8 mouse cellular contexts compared by ENCODE assay signal in the genomic region with DNA sequence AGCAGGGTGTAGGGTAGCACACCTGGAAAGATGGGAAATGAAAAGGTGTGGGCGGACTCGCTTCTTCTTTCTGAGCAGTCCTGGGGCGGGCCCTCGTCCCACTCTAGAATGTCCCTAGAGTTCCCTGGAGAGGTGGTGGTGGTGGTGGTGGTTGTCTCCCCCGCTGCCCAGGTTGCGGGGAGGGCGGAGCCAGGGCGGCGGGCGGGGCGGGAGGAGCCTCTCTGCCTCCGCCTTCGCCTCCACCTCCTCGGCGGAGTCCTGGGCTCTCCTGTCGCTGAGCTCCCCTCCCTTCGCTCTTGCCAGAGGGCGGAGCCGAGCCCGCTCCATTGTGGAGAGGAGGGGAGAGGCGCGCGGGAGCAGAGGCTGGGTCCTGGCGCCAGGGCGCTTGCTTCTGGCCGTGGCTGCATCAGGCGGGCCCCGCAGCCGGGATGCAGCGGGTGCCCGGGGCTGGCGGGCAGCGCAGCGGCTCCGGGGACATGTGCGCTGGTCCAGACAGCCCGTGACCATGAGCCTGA. TPM values are rescaled to one million over a fixed set of nuclear protein-coding genes. Genes with fewer than 3 reads are reported as not detected.
DNase-seq lines count a peak whose midpoint lies in the region; ATAC-seq and TF ChIP-seq lines count a peak whose summit lies in the region.

No protein-coding gene starts in this region.

- no peaks in the 10 kb centered on the region for H3K9me3 ChIP-seq in embryonic facial prominence, embryonic 14.5 days (ENCODE audit: control insufficient read depth, low read length)
- H3K9me3 ChIP-seq in kidney, embryonic 16.5 days (ENCODE audit: low read length), result no peaks in the 10 kb centered on the region
- H3K9me3 ChIP-seq in liver, embryonic 12.5 days (replicated peaks), result no peaks in the 10 kb centered on the region
- no peaks in the 10 kb centered on the region for H3K9me3 ChIP-seq in stomach, embryonic 16.5 days (replicated peaks; ENCODE audit: control insufficient read depth, low read length)

- H3K4me3 ChIP-seq in bone marrow, adult 2 months (replicated peaks; ENCODE audit: control insufficient read depth, low read depth, low read length), result peak overlapping the region; percentile 44
- H3K4me3 ChIP-seq in embryonic facial prominence, embryonic 14.5 days (ENCODE audit: low read depth, low read length), result peak overlapping the region; percentile 55
- peak overlapping the region; percentile 73 for H3K4me3 ChIP-seq in kidney, embryonic 16.5 days (ENCODE audit: low read length)
- H3K4me3 ChIP-seq in liver, embryonic 12.5 days, result peak overlapping the region; percentile 64
- H3K4me3 ChIP-seq in stomach, embryonic 16.5 days (replicated peaks; ENCODE audit: low read length), result peak overlapping the region; percentile 74

- 5% methylated on average over 37 of the region's 37 CpGs for WGBS in bone marrow, adult 2 months
- WGBS in embryonic facial prominence, embryonic 14.5 days, result 1% methylated on average over 11 of the region's 37 CpGs
- WGBS in kidney, embryonic 16.5 days, result 0% methylated on average over 32 of the region's 37 CpGs
- 3% methylated on average over 36 of the region's 37 CpGs for WGBS in liver, embryonic 12.5 days (ENCODE audit: insufficient replicate concordance)
- 2% methylated on average over 30 of the region's 37 CpGs for WGBS in stomach, embryonic 16.5 days

- H3K36me3 ChIP-seq in embryonic facial prominence, embryonic 14.5 days (ENCODE audit: control insufficient read depth, insufficient read depth, low read length), result peaks cover 40% of the 10 kb centered on the region
- peaks cover 33% of the 10 kb centered on the region for H3K36me3 ChIP-seq in kidney, embryonic 16.5 days (ENCODE audit: insufficient read depth, low read length)
- peaks cover 49% of the 10 kb centered on the region for H3K36me3 ChIP-seq in liver, embryonic 12.5 days
- H3K36me3 ChIP-seq in stomach, embryonic 16.5 days (ENCODE audit: control insufficient read depth, insufficient read depth, low read length), result peaks cover 15% of the 10 kb centered on the region

- no peak overlapping the region; the same call in 1 of the 2 replicates for H3K27ac ChIP-seq in bone marrow, adult 2 months (ENCODE audit: control insufficient read depth, insufficient read depth, low read depth, low read length, poor library complexity)
- H3K27ac ChIP-seq in embryonic facial prominence, embryonic 14.5 days (replicated peaks; ENCODE audit: low read depth, low read length), result peak overlapping the region; percentile 62
- peak overlapping the region; percentile 71 for H3K27ac ChIP-seq in kidney, embryonic 16.5 days (ENCODE audit: low read length)
- H3K27ac ChIP-seq in liver, embryonic 12.5 days, result peak overlapping the region; percentile 66
- peak overlapping the region; percentile 84 for H3K27ac ChIP-seq in stomach, embryonic 16.5 days (ENCODE audit: low read length)

- DNase-seq in 3T3-L1 (ENCODE audit: low read depth, low spot score), result peak; percentile 86
- DNase-seq in embryonic facial prominence, embryonic 14.5 days (ENCODE audit: low spot score), result peak; percentile 96
- peak; percentile 86 to 88 for DNase-seq in heart, adult 9 months (ENCODE audit: low spot score in 2 of 2)
- DNase-seq in neural tube, embryonic 10.5 days (ENCODE audit: extremely low spot score, low spot score), result peak; percentile 86

- H3K27me3 ChIP-seq in embryonic facial prominence, embryonic 14.5 days (replicated peaks; ENCODE audit: control insufficient read depth, insufficient read depth, low read length), result no peaks in the 10 kb centered on the region
- no peaks in the 10 kb centered on the region for H3K27me3 ChIP-seq in kidney, embryonic 16.5 days (ENCODE audit: insufficient read depth, low read length)
- H3K27me3 ChIP-seq in liver, embryonic 12.5 days (replicated peaks), result no peaks in the 10 kb centered on the region
- H3K27me3 ChIP-seq in stomach, embryonic 16.5 days (ENCODE audit: control insufficient read depth, insufficient read depth, low read length), result no peaks in the 10 kb centered on the region

- H3K9ac ChIP-seq in embryonic facial prominence, embryonic 14.5 days (ENCODE audit: low read depth, low read length), result peak overlapping the region; percentile 73
- H3K9ac ChIP-seq in kidney, embryonic 16.5 days (replicated peaks; ENCODE audit: low read length), result peak overlapping the region; percentile 82
- H3K9ac ChIP-seq in liver, embryonic 12.5 days, result peak overlapping the region; percentile 77
- peak overlapping the region; percentile 88 for H3K9ac ChIP-seq in stomach, embryonic 16.5 days (ENCODE audit: low read length)

- peaks cover 6% of the 10 kb centered on the region; the same call in 1 of the 2 replicates for H3K4me1 ChIP-seq in bone marrow, adult 2 months (ENCODE audit: control insufficient read depth, insufficient read depth, low read length)
- peaks cover 23% of the 10 kb centered on the region for H3K4me1 ChIP-seq in embryonic facial prominence, embryonic 14.5 days (ENCODE audit: control insufficient read depth, insufficient read depth, low read length)
- H3K4me1 ChIP-seq in kidney, embryonic 16.5 days (ENCODE audit: insufficient read depth, low read length), result peaks cover 41% of the 10 kb centered on the region
- H3K4me1 ChIP-seq in liver, embryonic 12.5 days, result peaks cover 50% of the 10 kb centered on the region
- peaks cover 30% of the 10 kb centered on the region for H3K4me1 ChIP-seq in stomach, embryonic 16.5 days (ENCODE audit: control insufficient read depth, insufficient read depth, low read length)

- peak overlapping the region; percentile 71 for H3K4me2 ChIP-seq in embryonic facial prominence, embryonic 14.5 days (ENCODE audit: low read depth, low read length)
- peak overlapping the region; percentile 92 for H3K4me2 ChIP-seq in kidney, embryonic 16.5 days (replicated peaks; ENCODE audit: low read depth, low read length)
- peak overlapping the region; percentile 97 for H3K4me2 ChIP-seq in liver, embryonic 12.5 days
- H3K4me2 ChIP-seq in stomach, embryonic 16.5 days (ENCODE audit: low read depth, low read length), result peak overlapping the region; percentile 99

- ATAC-seq in embryonic facial prominence, embryonic 14.5 days (ENCODE audit: low read depth), result peak; percentile 66
- peak; percentile 62 for ATAC-seq in kidney, embryonic 16.5 days (ENCODE audit: low FRiP score, low TSS enrichment)
- ATAC-seq in liver, embryonic 12.5 days, result peak; percentile 46
- ATAC-seq in stomach, embryonic 16.5 days (ENCODE audit: insufficient read depth, low FRiP score), result peak; percentile 57

- no peak for TF ChIP-seq POLR2A in bone marrow, adult 2 months (IDR thresholded peaks at IDR 0.05; ENCODE audit: borderline replicate concordance, control insufficient read depth, low read depth, low read length)

- TF ChIP-seq CTCF in bone marrow, adult 2 months (IDR thresholded peaks at IDR 0.05; ENCODE audit: control insufficient read depth, insufficient read depth, low read length), result no peak

RNA-seq across cellular contexts. Expression of a gene that starts 3.4 kb away (rescaled TPM):
- polyA plus RNA-seq in bone marrow, adult 2 months (2011; ENCODE audit: insufficient read depth, insufficient read length, low replicate concordance, missing spikeins), result 8.7 and 9.0 TPM in 2 replicates
- 33.2 and 34.3 TPM in 2 replicates for polyA plus RNA-seq in embryonic facial prominence, embryonic 14.5 days (2014; fragmentation: Nextera tagmentation; extraction: Ambion mirVana)
- 41.7 and 42.2 TPM in 2 replicates for polyA plus RNA-seq in kidney, embryonic 16.5 days (2015; fragmentation: Nextera tagmentation; extraction: Ambion mirVana)
- 17.5 and 19.3 TPM in 2 replicates for polyA plus RNA-seq in liver, embryonic 12.5 days (2016; fragmentation: Nextera tagmentation; extraction: Ambion mirVana)
- 27.0 and 28.6 TPM in 2 replicates for polyA plus RNA-seq in stomach, embryonic 16.5 days (2015; fragmentation: Nextera tagmentation; extraction: Ambion mirVana)

RNA-seq across cellular contexts. Expression of a gene that starts 21.6 kb away (rescaled TPM):
- polyA plus RNA-seq in bone marrow, adult 2 months (2011; ENCODE audit: insufficient read depth, insufficient read length, low replicate concordance, missing spikeins), result not detected in 2 replicates
- polyA plus RNA-seq in embryonic facial prominence, embryonic 14.5 days (2014; fragmentation: Nextera tagmentation; extraction: Ambion mirVana), result 0.17 and 0.25 TPM in 2 replicates
- 0.17 and 0.32 TPM in 2 replicates for polyA plus RNA-seq in kidney, embryonic 16.5 days (2015; fragmentation: Nextera tagmentation; extraction: Ambion mirVana)
- polyA plus RNA-seq in liver, embryonic 12.5 days (2016; fragmentation: Nextera tagmentation; extraction: Ambion mirVana), result 0.02 and 0.05 TPM in 2 replicates
- polyA plus RNA-seq in stomach, embryonic 16.5 days (2015; fragmentation: Nextera tagmentation; extraction: Ambion mirVana), result 0.10 and 0.14 TPM in 2 replicates

RNA-seq across cellular contexts. Expression of a gene that starts 26.7 kb away (rescaled TPM):
- 17.5 and 35.6 TPM in 2 replicates for polyA plus RNA-seq in bone marrow, adult 2 months (2011; ENCODE audit: insufficient read depth, insufficient read length, low replicate concordance, missing spikeins)
- polyA plus RNA-seq in embryonic facial prominence, embryonic 14.5 days (2014; fragmentation: Nextera tagmentation; extraction: Ambion mirVana), result 40.1 and 42.2 TPM in 2 replicates
- 70.6 and 77.8 TPM in 2 replicates for polyA plus RNA-seq in kidney, embryonic 16.5 days (2015; fragmentation: Nextera tagmentation; extraction: Ambion mirVana)
- 10.0 and 10.1 TPM in 2 replicates for polyA plus RNA-seq in liver, embryonic 12.5 days (2016; fragmentation: Nextera tagmentation; extraction: Ambion mirVana)
- polyA plus RNA-seq in stomach, embryonic 16.5 days (2015; fragmentation: Nextera tagmentation; extraction: Ambion mirVana), result 25.1 and 26.7 TPM in 2 replicates

RNA-seq across cellular contexts. Expression of a gene that starts 28.9 kb away (rescaled TPM):
- not detected in 2 replicates for polyA plus RNA-seq in bone marrow, adult 2 months (2011; ENCODE audit: insufficient read depth, insufficient read length, low replicate concordance, missing spikeins)
- not detected in 2 replicates for polyA plus RNA-seq in embryonic facial prominence, embryonic 14.5 days (2014; fragmentation: Nextera tagmentation; extraction: Ambion mirVana)
- not detected in 2 replicates for polyA plus RNA-seq in kidney, embryonic 16.5 days (2015; fragmentation: Nextera tagmentation; extraction: Ambion mirVana)
- polyA plus RNA-seq in liver, embryonic 12.5 days (2016; fragmentation: Nextera tagmentation; extraction: Ambion mirVana), result not detected in 2 replicates
- not detected in 2 replicates for polyA plus RNA-seq in stomach, embryonic 16.5 days (2015; fragmentation: Nextera tagmentation; extraction: Ambion mirVana)
